Mouse (Mus musculus) left cerebral cortex, postnatal 10 days (tissue): ENCODE measurements around the gene Bloc1s4. TPM values are rescaled to one million over a fixed set of nuclear protein-coding genes. Genes with fewer than 3 reads are reported as not detected.

Experiments
- DNase-seq, 2 experiments: peaks; one replicate each; pipeline ENCODE4 v3.0.0; 2021 to 2022; ENCODE audit warnings: low spot score in 2 of 2, mixed read lengths in 1 of 2; ENCODE audit errors: extremely low spot score in 1 of 2
- intact Hi-C: fragments of 180-260 bp; cut with DNase I; formaldehyde crosslinking; loops from one replicate; pipeline ENCODE4 v1.15.1; 2025
- total RNA-seq, 2 experiments: library from RNA; stranded (reverse); gene quantifications; 2 replicates each; pipeline ENCODE4 v1.2.3; 2021

The Bloc1s4 gene
- total RNA-seq, 2 experiments from 2014 or later = 16.5 to 20.7 TPM

- intact Hi-C loops = loop anchor here (2.0 kb wide), 1 partner anchor 283 kb away; the partner anchor contains the start of gene Grpel1
- peak in 1 of 2 experiments; percentile 21 for DNase-seq
These were observed 485 bp downstream of the Bloc1s4 start for GRCm38 (mm10) chr5:36747794-36748535.

GRCm38 (mm10) chr5:36747071-36747470 is 1.4 kb downstream of the Bloc1s4 start:
- no peak for DNase-seq
- intact Hi-C loops = no loop called here

- DNase-seq = peak; percentile 70 to 80
- intact Hi-C loops = loop anchor here (5.0 kb wide), 1 partner anchor 140 kb away; no protein-coding TSS in a partner anchor
These were observed 6.2 kb downstream of the Bloc1s4 start for GRCm38 (mm10) chr5:36742126-36742848.

GRCm38 (mm10) chr5:36739829-36740228 is 8.6 kb downstream of the Bloc1s4 start:
- peak in 1 of 2 experiments; percentile 35 for DNase-seq
- intact Hi-C loops = loop anchor here (5.0 kb wide), 2 partner anchors 43 to 138 kb away; partner anchors contain the start of gene D5Ertd579e

GRCm38 (mm10) chr5:36738799-36739615 is 9.4 kb downstream of the Bloc1s4 start:
- peak; percentile 73 to 76 for DNase-seq
- intact Hi-C loops = loop anchor here (5.0 kb wide), 1 partner anchor 42 kb away; the partner anchor contains the start of gene D5Ertd579e

- intact Hi-C loops = loop anchor here (5.0 kb wide), 1 partner anchor 40 kb away; the partner anchor contains the start of gene D5Ertd579e
These were observed 10.7 kb downstream of the Bloc1s4 start for GRCm38 (mm10) chr5:36737765-36738164.

GRCm38 (mm10) chr5:36736009-36736408 is 12.4 kb downstream of the Bloc1s4 start:
- no peak for DNase-seq
- intact Hi-C loops = loop anchor here (5.0 kb wide), 1 partner anchor 39 kb away; the partner anchor contains the start of gene D5Ertd579e

More at GRCm38 (mm10) chr5:36737765-36738164, 10.7 kb downstream of the Bloc1s4 start:
- DNase-seq = no peak

GRCm38 (mm10) chr5:36735106-36735505 is 13.3 kb downstream of the Bloc1s4 start:
- intact Hi-C loops = loop anchor here (5.0 kb wide), 1 partner anchor 38 kb away; the partner anchor contains the start of gene D5Ertd579e
- no peak for DNase-seq

- intact Hi-C loops = no loop called here
- DNase-seq = no peak
These were observed 15.0 kb downstream of the Bloc1s4 start for GRCm38 (mm10) chr5:36733405-36733804.

- peak in 1 of 2 experiments; percentile 14 for DNase-seq
- intact Hi-C loops = no loop called here
These were observed 16.4 kb downstream of the Bloc1s4 start for GRCm38 (mm10) chr5:36731901-36732652.

GRCm38 (mm10) chr5:36730689-36731088 is 17.8 kb downstream of the Bloc1s4 start:
- intact Hi-C loops = no loop called here
- DNase-seq = peak in 1 of 2 experiments; percentile 18

GRCm38 (mm10) chr5:36729923-36730322 is 18.5 kb downstream of the Bloc1s4 start:
- intact Hi-C loops = no loop called here
- peak in 1 of 2 experiments; percentile 20 for DNase-seq

GRCm38 (mm10) chr5:36729086-36729473 is 19.4 kb downstream of the Bloc1s4 start:
- intact Hi-C loops = no loop called here
- peak in 1 of 2 experiments; percentile 25 for DNase-seq

- DNase-seq = no peak
- intact Hi-C loops = no loop called here
These were observed 19.9 kb downstream of the Bloc1s4 start for GRCm38 (mm10) chr5:36728403-36729085.

GRCm38 (mm10) chr5:36727776-36728175 is 20.7 kb downstream of the Bloc1s4 start:
- DNase-seq = peak in 1 of 2 experiments; percentile 10
- intact Hi-C loops = no loop called here

GRCm38 (mm10) chr5:36727136-36727535 is 21.3 kb downstream of the Bloc1s4 start:
- DNase-seq = peak in 1 of 2 experiments; percentile 5
- intact Hi-C loops = no loop called here

GRCm38 (mm10) chr5:36726387-36726801 is 22.1 kb downstream of the Bloc1s4 start:
- intact Hi-C loops = no loop called here
- peak in 1 of 2 experiments; percentile 12 for DNase-seq
